Mouse (Mus musculus) 3134 (cell line): Measurements from ENCODE around the gene Igfl3.

ENCODE experiments used
- DNase-seq: peaks from one replicate; pipeline ENCODE4 v3.0.0-alpha.2; 2011; ENCODE audit warnings: low spot score; ENCODE audit not compliant: insufficient read length; ENCODE audit errors: extremely low read depth

Gene Igfl3

DNA sequence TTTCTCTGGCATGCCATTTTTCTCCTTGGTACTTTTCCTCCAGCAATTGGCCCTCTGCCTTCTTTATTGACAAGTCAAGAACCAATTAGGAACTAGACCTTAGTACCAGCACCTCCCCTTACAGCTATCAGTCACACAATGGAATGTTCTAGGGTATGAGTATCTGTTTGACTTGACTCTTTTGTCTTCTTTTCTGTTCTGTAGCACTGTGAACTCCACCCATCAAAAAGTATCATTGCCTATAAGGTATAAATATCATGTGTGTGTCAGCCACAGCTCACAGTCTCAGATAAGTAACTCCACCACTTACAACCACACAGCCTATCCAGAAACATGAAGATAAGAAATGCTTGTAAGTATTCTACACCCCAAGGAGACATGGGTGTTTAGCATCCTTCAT lies at the start of gene Igfl3:
Gene Igfl3, plus strand, starts transcription at position 301 of the 400 bp plus-strand sequence.
- DNase-seq, result no peak

DNA sequence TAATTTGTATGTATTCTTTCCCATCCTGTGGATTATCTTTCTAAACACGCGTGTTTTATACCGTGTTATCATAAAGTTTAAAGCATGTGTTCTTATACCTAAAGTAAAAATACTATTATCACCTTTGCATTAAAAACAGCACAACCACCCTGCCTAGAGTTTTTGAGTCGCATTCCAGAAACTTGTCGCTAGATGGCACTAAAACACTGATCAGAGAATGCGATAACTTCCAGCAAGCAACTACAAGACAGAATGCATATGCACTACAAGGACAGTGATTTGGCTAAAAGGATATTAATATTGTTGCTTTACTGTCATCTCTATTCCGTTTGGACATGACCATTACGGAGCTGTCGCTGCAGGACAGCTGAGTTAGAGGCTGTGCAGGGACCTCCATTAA lies 34.6 kb downstream of the Igfl3 start:
- no peak for DNase-seq

DNA sequence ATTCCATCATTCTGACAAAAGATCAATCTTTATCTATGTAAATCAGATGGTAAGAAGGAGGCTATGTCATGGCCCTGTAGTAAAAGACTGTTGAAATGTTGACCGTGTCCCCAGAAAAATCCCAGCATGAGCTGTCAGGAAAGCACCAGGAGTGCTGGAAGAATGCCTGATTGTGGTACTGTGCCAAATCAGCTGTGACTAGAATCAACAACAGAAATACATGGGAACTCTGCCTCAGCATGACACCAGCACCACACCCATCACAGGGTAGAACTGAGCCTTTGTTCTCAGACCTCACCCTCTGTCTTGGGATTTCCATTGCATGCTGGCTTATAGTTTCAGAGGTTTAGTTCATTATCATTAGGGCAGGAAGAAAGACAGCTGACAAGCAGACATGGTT lies 38.4 kb downstream of the Igfl3 start:
- DNase-seq, result no peak
